Mouse (Mus musculus): Measurements from ENCODE around the gene C1s1. TPM values are rescaled to one million over a fixed set of nuclear protein-coding genes. Genes with fewer than 3 reads are reported as not detected.

The C1s1 gene
- total and polyA plus RNA-seq, 3 experiments: 0.55 to 4.8 (median 1.3) TPM

DNA sequence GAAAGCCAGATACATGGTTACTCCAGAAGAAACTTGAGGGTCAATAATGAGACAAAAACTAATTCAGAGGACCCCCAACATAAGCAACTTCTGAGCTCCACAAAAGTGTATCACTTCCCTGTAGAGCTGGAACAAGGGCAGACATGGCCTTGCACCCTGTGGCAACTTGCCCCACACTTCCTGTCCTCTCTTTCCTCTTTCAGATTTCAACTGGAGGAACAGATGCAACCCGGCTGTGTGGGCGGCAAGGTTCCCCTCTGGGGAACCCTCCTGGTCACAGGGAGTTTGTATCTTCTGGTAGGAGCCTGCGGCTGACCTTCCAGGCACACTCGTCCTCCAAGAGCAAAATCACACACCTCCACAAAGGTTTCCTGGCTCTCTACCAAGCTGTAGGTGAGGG is 37.1 kb downstream of the C1s1 start:
- H3K4me2 ChIP-seq (ENCODE audit: insufficient read depth, low read depth, poor library complexity, severe bottlenecking): no peak overlapping the region
- TF ChIP-seq UBTF (IDR thresholded peaks at IDR 0.05; ENCODE audit: low read depth, low read length): no peak
- no peak for TF ChIP-seq E2F4 (IDR thresholded peaks at IDR 0.05; ENCODE audit: insufficient replicate concordance, low read depth, low read length)
- no peak for TF ChIP-seq TCF12 (IDR thresholded peaks at IDR 0.05; ENCODE audit: low read depth, low read length)
- TF ChIP-seq ZC3H11A (IDR thresholded peaks at IDR 0.05; ENCODE audit: low read depth, low read length): no peak
- no peak for TF ChIP-seq EP300 (IDR thresholded peaks at IDR 0.05; ENCODE audit: low read length)
- TF ChIP-seq USF1 (IDR thresholded peaks at IDR 0.05; ENCODE audit: low read depth, low read length): no peak
- no peak for TF ChIP-seq GABPA (IDR thresholded peaks at IDR 0.05; ENCODE audit: insufficient replicate concordance, low read depth, low read length)
- no peak overlapping the region for H3K27ac ChIP-seq (ENCODE audit: insufficient read depth, low read depth)
- in situ Hi-C loops (cut with MboI; ENCODE audit: low pct_ligation_motif_present, low pct_unique_long_range_greater_than_20kb, low sequenced_read_pairs) (no loop called here), dilution Hi-C loops (cut with MboI; ENCODE audit: extremely low pct_ligation_motif_present, extremely low pct_unique_long_range_greater_than_20kb, low sequenced_read_pairs) (no loop called here)
- H3K9me3 ChIP-seq (replicated peaks; ENCODE audit: low read length): no peaks in the 10 kb centered on the region
- no peaks in the 10 kb centered on the region for H3K27me3 ChIP-seq (replicated peaks)
- H3K36me3 ChIP-seq (replicated peaks in 1 of 2; ENCODE audit: control insufficient read depth in 1 of 2, insufficient read depth in 1 of 2, low read length in 1 of 2): peaks cover 0 to 5% of the 10 kb centered on the region in 2 experiments
- no peak overlapping the region for H3K9ac ChIP-seq (ENCODE audit: insufficient read depth, low read depth)
- no peak overlapping the region for H3K4me3 ChIP-seq (replicated peaks in 1 of 3; ENCODE audit: low read depth in 2 of 3, low read length in 2 of 3, poor library complexity in 1 of 3)
- H3K4me1 ChIP-seq (ENCODE audit: control insufficient read depth in 1 of 2, insufficient read depth in 2 of 2): peaks cover 0 to 14% of the 10 kb centered on the region in 2 experiments; a peak in 2 of 4 replicates
- DNase-seq (ENCODE audit: extremely low read depth): peak; percentile 38
- no peaks in the 10 kb centered on the region for H3K79me2 ChIP-seq (replicated peaks; ENCODE audit: control insufficient read depth, extremely low read depth, insufficient read depth, poor library complexity, severe bottlenecking)

DNA sequence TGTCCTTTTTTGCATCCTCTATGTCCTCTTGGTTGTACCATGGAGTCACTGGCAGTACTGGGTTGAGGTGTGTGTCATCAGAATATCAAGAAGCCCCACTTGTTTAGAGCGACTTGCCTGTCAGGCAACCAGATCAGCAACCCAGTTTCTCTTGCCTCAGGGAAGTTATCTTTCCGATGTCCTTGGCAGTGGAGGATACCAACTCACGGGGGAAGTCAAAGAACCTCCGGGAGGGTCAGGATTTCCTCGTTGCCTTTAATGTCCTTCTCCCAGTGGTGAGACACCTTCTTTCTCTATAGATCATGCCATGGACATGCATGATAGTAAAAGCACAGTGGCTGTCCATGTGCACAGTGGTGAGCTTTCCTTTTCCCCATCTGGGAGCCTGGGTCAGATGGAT is 40.1 kb downstream of the C1s1 start:
- dilution Hi-C loops (cut with MboI; ENCODE audit: extremely low pct_ligation_motif_present, extremely low pct_unique_long_range_greater_than_20kb, low sequenced_read_pairs) (no loop called here), in situ Hi-C loops (cut with MboI; ENCODE audit: low pct_ligation_motif_present, low pct_unique_long_range_greater_than_20kb, low sequenced_read_pairs) (no loop called here)
- TF ChIP-seq NELFE (IDR thresholded peaks at IDR 0.05; ENCODE audit: low read depth, low read length): no peak
- no peak for TF ChIP-seq HCFC1 (IDR thresholded peaks at IDR 0.05; ENCODE audit: low read depth, low read length)
- no peak for TF ChIP-seq NRF1 (IDR thresholded peaks at IDR 0.05; ENCODE audit: low read depth, low read length)
- no peak for TF ChIP-seq USF1 (IDR thresholded peaks at IDR 0.05; ENCODE audit: low read depth, low read length)
- TF ChIP-seq TCF12 (IDR thresholded peaks at IDR 0.05; ENCODE audit: low read depth, low read length): no peak
- TF ChIP-seq CHD1 (IDR thresholded peaks at IDR 0.05; ENCODE audit: low read depth, low read length): no peak
- no peak for TF ChIP-seq POLR2AphosphoS2 (IDR thresholded peaks at IDR 0.05; ENCODE audit: low read depth, low read length)
- TF ChIP-seq ZNF384 (IDR thresholded peaks at IDR 0.05; ENCODE audit: low read depth, low read length): no peak
- TF ChIP-seq ZMIZ1 (IDR thresholded peaks at IDR 0.05; ENCODE audit: low read depth, low read length): no peak
- no peak for TF ChIP-seq ETS1 (conservative IDR thresholded peaks at IDR 0.05; ENCODE audit: low read depth, low read length)
- no peak for TF ChIP-seq KAT2A (IDR thresholded peaks at IDR 0.05; ENCODE audit: insufficient replicate concordance, low read length)
- no peak for TF ChIP-seq MAFK (IDR thresholded peaks at IDR 0.05; ENCODE audit: insufficient replicate concordance, low read length)
- no peak for TF ChIP-seq JUND (conservative IDR thresholded peaks at IDR 0.05; ENCODE audit: low read depth, low read length)
- no peak for TF ChIP-seq MEF2A (IDR thresholded peaks at IDR 0.05; ENCODE audit: borderline replicate concordance, low read depth, low read length)
- no peak for TF ChIP-seq MYC (IDR thresholded peaks at IDR 0.05; ENCODE audit: low read depth, low read length)
- no peak for TF ChIP-seq MAX (IDR thresholded peaks at IDR 0.05; ENCODE audit: low read length)
- H3K9me3 ChIP-seq (replicated peaks; ENCODE audit: low read length): no peaks in the 10 kb centered on the region
- no peak overlapping the region for H3K4me2 ChIP-seq (ENCODE audit: insufficient read depth, low read depth, poor library complexity, severe bottlenecking)
- H3K27me3 ChIP-seq (replicated peaks): no peaks in the 10 kb centered on the region
- H3K9ac ChIP-seq (ENCODE audit: insufficient read depth, low read depth): no peak overlapping the region
- no peak overlapping the region for H3K27ac ChIP-seq (ENCODE audit: insufficient read depth, low read depth)
- H3K36me3 ChIP-seq (replicated peaks in 1 of 2; ENCODE audit: control insufficient read depth in 1 of 2, insufficient read depth in 1 of 2, low read length in 1 of 2): peaks cover 0 to 1% of the 10 kb centered on the region in 2 experiments
- H3K79me2 ChIP-seq (replicated peaks; ENCODE audit: control insufficient read depth, extremely low read depth, insufficient read depth, poor library complexity, severe bottlenecking): no peaks in the 10 kb centered on the region
- DNase-seq (ENCODE audit: extremely low read depth): no peak
- H3K4me3 ChIP-seq (replicated peaks in 1 of 3; ENCODE audit: low read depth in 2 of 3, low read length in 2 of 3, poor library complexity in 1 of 3): no peak overlapping the region
- H3K4me1 ChIP-seq (ENCODE audit: control insufficient read depth in 1 of 2, insufficient read depth in 2 of 2): peaks cover 0 to 24% of the 10 kb centered on the region in 2 experiments; a peak in 2 of 4 replicates

All from CH12.LX (cell line).